Mouse (Mus musculus) heart, embryonic 15.5 days (tissue): ENCODE data around the gene Ap2s1. TPM values are rescaled to one million over a fixed set of nuclear protein-coding genes. Genes with fewer than 3 reads are reported as not detected.
"Not testable (repeated sequence)": the region's sequence is repeated elsewhere in the genome, so short reads cannot be mapped to it uniquely, and the experiment has no call there.

Experiments used
- ATAC-seq: fragments of 200-750 bp; cut with Nextera tagmentation; replicated peaks from 2 replicates; pipeline ENCODE4 v1.8.0; 2017; ENCODE audit warnings: low read depth, moderate TSS enrichment; ENCODE audit not compliant: insufficient number of reproducible peaks, insufficient read depth, low FRiP score
- H3K27ac ChIP-seq: fragments of 300-500 bp; sonication (generic); 2 replicates; pipeline ENCODE4 v1.5.1; 2015; ENCODE audit warnings: mild to moderate bottlenecking, inconsistent platforms
- H3K27me3 ChIP-seq: fragments of 300-500 bp; sonication (generic); 2 replicates; pipeline ENCODE4 v1.6.1; 2015; ENCODE audit warnings: inconsistent platforms
- H3K36me3 ChIP-seq: fragments of 300-500 bp; sonication (generic); 2 replicates; pipeline ENCODE4 v1.6.1; 2015; ENCODE audit warnings: mild to moderate bottlenecking, inconsistent platforms
- H3K4me1 ChIP-seq: fragments of 300-500 bp; sonication (generic); replicated peaks from 2 replicates; pipeline ENCODE4 v1.6.1; 2015; ENCODE audit warnings: inconsistent platforms
- H3K4me2 ChIP-seq: fragments of 300-500 bp; sonication (generic); 2 replicates; pipeline ENCODE4 v1.6.1; 2015; ENCODE audit warnings: inconsistent platforms, mild to moderate bottlenecking, moderate library complexity
- H3K4me3 ChIP-seq: fragments of 300-500 bp; sonication (generic); 2 replicates; pipeline ENCODE4 v1.5.1; 2015; ENCODE audit warnings: mild to moderate bottlenecking, inconsistent platforms
- H3K9ac ChIP-seq: fragments of 300-500 bp; sonication (generic); 2 replicates; pipeline ENCODE4 v1.6.1; 2015; ENCODE audit warnings: mild to moderate bottlenecking, inconsistent platforms
- H3K9me3 ChIP-seq: fragments of 300-500 bp; sonication (generic); replicated peaks from 2 replicates; pipeline ENCODE4 v1.6.1; 2016; ENCODE audit warnings: inconsistent platforms
- WGBS: fragments of 180-500 bp; shearing (Covaris S2); methylation state at CpG from one replicate; pipeline ENCODE4 v1.1.7; 2015; ENCODE audit warnings: mixed read lengths; 5-methylcytosine and 5-hydroxymethylcytosine counted together
- polyA plus RNA-seq: library from polyadenylated mRNA; unstranded; fragments of >200 nt; fragmentation: Nextera tagmentation; extraction: Ambion mirVana; gene quantifications from 2 replicates; pipeline ENCODE4 v1.2.1, GENCODE M21; 2015

Ap2s1 gene
- 194 and 219 TPM in 2 replicates for polyA plus RNA-seq

- Histone ChIP-seq H3K4me2 (peak within 1 kb of the TSS; percentile 66), H3K27ac (peak within 1 kb of the TSS; percentile 69), H3K4me1 (peaks cover 19% of the 10 kb centered on the region), H3K9me3 (no peaks in the 10 kb centered on the region), H3K4me3 (peak within 1 kb of the TSS; percentile 83), H3K27me3 (no peaks in the 10 kb centered on the region), H3K9ac (peak within 1 kb of the TSS; percentile 91), H3K36me3 (peaks cover 8% of the 10 kb centered on the region; the same call in 1 of the 2 replicates)
- peak; percentile 94 for ATAC-seq
- WGBS: under 1% methylated on average over 34 of the region's 34 CpGs
Measured at GRCm38 (mm10) chr7:16738073-16738696, at the start of gene Ap2s1. Gene Ap2s1 (plus strand): TSS chr7:16738410.

- Histone ChIP-seq H3K4me1 (no peaks in the 10 kb centered on the region), H3K27me3 (no peaks in the 10 kb centered on the region), H3K27ac (no peak overlapping the region), H3K4me2 (no peak overlapping the region), H3K4me3 (no peak overlapping the region), H3K9ac (no peak overlapping the region), H3K36me3 (no peaks in the 10 kb centered on the region), H3K9me3 (0 out of 2 replicates have a peak, but pooled peaks cover 4% of the 10 kb centered on the region)
- no peak for ATAC-seq
- WGBS: 59% methylated on average over 5 of the region's 5 CpGs
Measured at GRCm38 (mm10) chr7:16689196-16689595, 49.0 kb upstream of the Ap2s1 start.

GRCm38 (mm10) chr7:16695025-16695424 lies 43.2 kb upstream of the Ap2s1 start:
- Histone ChIP-seq H3K27me3 (no peaks in the 10 kb centered on the region), H3K9ac (no peak overlapping the region), H3K27ac (no peak overlapping the region), H3K4me3 (no peak overlapping the region), H3K4me2 (no peak overlapping the region), H3K36me3 (no peaks in the 10 kb centered on the region), H3K9me3 (no peaks in the 10 kb centered on the region), H3K4me1 (no peaks in the 10 kb centered on the region)
- no peak for ATAC-seq
- 25% methylated on average over 3 of the region's 3 CpGs for WGBS

- Histone ChIP-seq H3K9me3 (no peaks in the 10 kb centered on the region), H3K27ac (no peak overlapping the region), H3K4me2 (no peak overlapping the region), H3K4me1 (peaks cover 8% of the 10 kb centered on the region; the same call in 1 of the 2 replicates), H3K27me3 (no peaks in the 10 kb centered on the region), H3K9ac (no peak overlapping the region), H3K4me3 (no peak overlapping the region), H3K36me3 (no peaks in the 10 kb centered on the region)
- no peak for ATAC-seq
- 36% methylated on average over 2 of the region's 2 CpGs for WGBS
Measured at GRCm38 (mm10) chr7:16699042-16699441, 39.2 kb upstream of the Ap2s1 start.

- peak overlapping the region; percentile 20; the same call in 1 of the 2 replicates for H3K27ac ChIP-seq
- no peaks in the 10 kb centered on the region for H3K36me3 ChIP-seq
- WGBS: 49% methylated on average over 5 of the region's 5 CpGs
- no peaks in the 10 kb centered on the region for H3K9me3 ChIP-seq
- H3K4me2 ChIP-seq: no peak overlapping the region
- H3K27me3 ChIP-seq: no peaks in the 10 kb centered on the region
- no peak overlapping the region for H3K9ac ChIP-seq
- ATAC-seq: peak; percentile 47; the same call in 1 of the 2 replicates
- peaks cover 9% of the 10 kb centered on the region for H3K4me1 ChIP-seq
- no peak overlapping the region for H3K4me3 ChIP-seq
Measured at GRCm38 (mm10) chr7:16700583-16700982, 37.6 kb upstream of the Ap2s1 start.

GRCm38 (mm10) chr7:16706385-16706784 lies 31.8 kb upstream of the Ap2s1 start:
- H3K27ac ChIP-seq: peak overlapping the region; percentile 80
- peaks cover 30% of the 10 kb centered on the region for H3K4me1 ChIP-seq
- no peak overlapping the region for H3K9ac ChIP-seq
- no peaks in the 10 kb centered on the region for H3K9me3 ChIP-seq
- WGBS: 15% methylated on average over 9 of the region's 9 CpGs
- ATAC-seq: peak; percentile 67
- H3K4me3 ChIP-seq: no peak overlapping the region
- no peaks in the 10 kb centered on the region for H3K36me3 ChIP-seq
- peak overlapping the region; percentile 26 for H3K4me2 ChIP-seq
- H3K27me3 ChIP-seq: no peaks in the 10 kb centered on the region

- H3K4me2 ChIP-seq: peak overlapping the region; percentile 16; the same call in 1 of the 2 replicates
- no peak overlapping the region for H3K4me3 ChIP-seq
Measured at GRCm38 (mm10) chr7:16708244-16708643, 30.0 kb upstream of the Ap2s1 start.

GRCm38 (mm10) chr7:16710604-16711003 lies 27.6 kb upstream of the Ap2s1 start:
- Histone ChIP-seq H3K27me3 (no peaks in the 10 kb centered on the region), H3K4me3 (no peak overlapping the region), H3K4me2 (no peak overlapping the region), H3K9me3 (no peaks in the 10 kb centered on the region), H3K36me3 (no peaks in the 10 kb centered on the region), H3K4me1 (peaks cover 29% of the 10 kb centered on the region), H3K27ac (no peak overlapping the region), H3K9ac (no peak overlapping the region)
- 78% methylated on average over 5 of the region's 5 CpGs for WGBS
- no peak for ATAC-seq

More at GRCm38 (mm10) chr7:16708244-16708643, 30.0 kb upstream of the Ap2s1 start:
- H3K9me3 ChIP-seq: no peaks in the 10 kb centered on the region
- H3K27ac ChIP-seq: peak overlapping the region; percentile 31; the same call in 1 of the 2 replicates
- H3K4me1 ChIP-seq: peaks cover 30% of the 10 kb centered on the region
- H3K36me3 ChIP-seq: no peaks in the 10 kb centered on the region
- no peak overlapping the region for H3K9ac ChIP-seq
- WGBS: 18% methylated on average over 9 of the region's 9 CpGs
- ATAC-seq: peak; percentile 63
- no peaks in the 10 kb centered on the region for H3K27me3 ChIP-seq

- Histone ChIP-seq H3K4me3 (no peak overlapping the region), H3K4me1 (peaks cover 18% of the 10 kb centered on the region), H3K27me3 (no peaks in the 10 kb centered on the region), H3K27ac (no peak overlapping the region), H3K9me3 (no peaks in the 10 kb centered on the region), H3K36me3 (no peaks in the 10 kb centered on the region), H3K4me2 (no peak overlapping the region), H3K9ac (no peak overlapping the region)
- WGBS: 74% methylated on average over 12 of the region's 13 CpGs
- ATAC-seq: no peak
Measured at GRCm38 (mm10) chr7:16712633-16713415, 25.4 kb upstream of the Ap2s1 start.

- WGBS: 36% methylated on average over 8 of the region's 8 CpGs
- peak overlapping the region; percentile 15; the same call in 1 of the 2 replicates for H3K27ac ChIP-seq
- not testable (repeated sequence) for ATAC-seq
Measured at GRCm38 (mm10) chr7:16716456-16717152, 21.6 kb upstream of the Ap2s1 start.

GRCm38 (mm10) chr7:16721629-16722028 lies 16.6 kb upstream of the Ap2s1 start, which contains the start of gene Ceacam9:
Gene Ceacam9 (plus strand): TSS chr7:16721929.
- H3K4me2 ChIP-seq: no peak within 1 kb of the TSS
- no peaks in the 10 kb centered on the region for H3K36me3 ChIP-seq
- WGBS: 80% methylated on average over 2 of the region's 2 CpGs

More at GRCm38 (mm10) chr7:16716456-16717152, 21.6 kb upstream of the Ap2s1 start:
- not testable (repeated sequence) for H3K36me3 ChIP-seq, H3K9ac ChIP-seq, H3K4me3 ChIP-seq, H3K27me3 ChIP-seq, H3K4me1 ChIP-seq, H3K4me2 ChIP-seq, H3K9me3 ChIP-seq

More at GRCm38 (mm10) chr7:16721629-16722028, 16.6 kb upstream of the Ap2s1 start, which contains the start of gene Ceacam9:
- Histone ChIP-seq H3K9me3 (no peaks in the 10 kb centered on the region), H3K4me3 (no peak within 1 kb of the TSS), H3K27ac (no peak within 1 kb of the TSS), H3K27me3 (no peaks in the 10 kb centered on the region), H3K9ac (no peak within 1 kb of the TSS), H3K4me1 (no peaks in the 10 kb centered on the region; the same call in 1 of the 2 replicates)
- no peak for ATAC-seq
